Mouse (Mus musculus) hindbrain, postnatal 0 days (tissue): ENCODE data around the gene Tex37. TPM values are rescaled to one million over a fixed set of nuclear protein-coding genes. Genes with fewer than 3 reads are reported as not detected.

Source experiments
- ATAC-seq: fragments of 200-750 bp; cut with Nextera tagmentation; 2 replicates; pipeline ENCODE4 v1.8.0; 2017; ENCODE audit warnings: mild to moderate bottlenecking, moderate TSS enrichment, moderate library complexity
- DNase-seq: peaks from one replicate; pipeline ENCODE4 v3.0.0-alpha.2; 2015; ENCODE audit warnings: low spot score
- H3K27ac ChIP-seq: fragments of 300-500 bp; sonication (generic); 2 replicates; pipeline ENCODE4 v1.5.1; 2014; ENCODE audit warnings: mild to moderate bottlenecking
- H3K27me3 ChIP-seq: fragments of 300-500 bp; sonication (generic); 2 replicates; pipeline ENCODE4 v1.6.1; 2014; ENCODE audit warnings: low read length, mixed read lengths; ENCODE audit not compliant: insufficient read depth
- H3K36me3 ChIP-seq: fragments of 300-500 bp; sonication (generic); 2 replicates; pipeline ENCODE4 v1.6.1; 2014; ENCODE audit warnings: low read length, mixed read lengths; ENCODE audit not compliant: insufficient read depth
- H3K4me1 ChIP-seq: fragments of 300-500 bp; sonication (generic); 2 replicates; pipeline ENCODE4 v1.6.1; 2014; ENCODE audit warnings: antibody characterized with exemption, low read length, mixed read lengths; ENCODE audit not compliant: insufficient read depth
- H3K4me2 ChIP-seq: fragments of 300-500 bp; sonication (generic); 2 replicates; pipeline ENCODE4 v1.6.1; 2014; ENCODE audit warnings: low read depth, mild to moderate bottlenecking, low read length, moderate library complexity, mixed read lengths
- H3K4me3 ChIP-seq: fragments of 300-500 bp; sonication (generic); 2 replicates; pipeline ENCODE4 v1.5.1; 2014; ENCODE audit warnings: low read length
- H3K9ac ChIP-seq: fragments of 300-500 bp; sonication (generic); replicated peaks from 2 replicates; pipeline ENCODE4 v1.6.1; 2014; ENCODE audit warnings: mild to moderate bottlenecking, low read length, moderate library complexity, mixed read lengths
- H3K9me3 ChIP-seq: fragments of 300-500 bp; sonication (generic); 2 replicates; pipeline ENCODE4 v1.6.1; 2016; ENCODE audit warnings: low read length, mixed read lengths
- CTCF ChIP-seq: IDR thresholded peaks from 2 replicates; pipeline ENCODE4 v1.5.1; 2016; ENCODE audit warnings: antibody characterized with exemption, control low read depth, low read depth
- WGBS: fragments of 180-500 bp; shearing (Covaris S2); extraction: QIAGEN DNeasy Blood & Tissue Kit; methylation state at CpG from one replicate; pipeline ENCODE4 v1.1.7; 2014; 5-methylcytosine and 5-hydroxymethylcytosine counted together
- polyA plus RNA-seq: library from polyadenylated mRNA; unstranded; fragments of >200 nt; fragmentation: Nextera tagmentation; extraction: Ambion mirVana; gene quantifications from 2 replicates; pipeline ENCODE4 v1.2.1, GENCODE M21; 2015
- total RNA-seq: library from RNA; depleted of rRNA; stranded (reverse); fragments of >200 nt; gene quantifications from 2 replicates; pipeline ENCODE4 v1.2.3, GENCODE M21; 2014

The Tex37 gene
- total and polyA plus RNA-seq, 2 experiments from 2014 or later = not detected

GRCm38 (mm10) chr6:70899594-70900003 is 19.1 kb downstream of the Tex37 start:
- DNase-seq (peak; percentile 10), ATAC-seq (0 out of 2 replicates have a peak, but pooled peaks have one; percentile 17)
- Histone ChIP-seq H3K27ac (no peak overlapping the region), H3K9me3 (no peaks in the 10 kb centered on the region), H3K4me1 (no peaks in the 10 kb centered on the region), H3K4me3 (no peak overlapping the region), H3K4me2 (no peak overlapping the region), H3K36me3 (peaks cover 29% of the 10 kb centered on the region; the same call in 1 of the 2 replicates), H3K9ac (no peak overlapping the region), H3K27me3 (no peaks in the 10 kb centered on the region)
- 30% methylated on average over 8 of the region's 8 CpGs for WGBS
- no peak for TF ChIP-seq CTCF

GRCm38 (mm10) chr6:70898166-70898565 is 20.6 kb downstream of the Tex37 start:
- ATAC-seq = no peak
- WGBS = 77% methylated on average over 6 of the region's 6 CpGs
- Histone ChIP-seq H3K4me2 (no peak overlapping the region), H3K27me3 (no peaks in the 10 kb centered on the region), H3K36me3 (peaks cover 29% of the 10 kb centered on the region; the same call in 1 of the 2 replicates), H3K4me3 (no peak overlapping the region), H3K27ac (no peak overlapping the region), H3K9ac (no peak overlapping the region), H3K9me3 (no peaks in the 10 kb centered on the region), H3K4me1 (no peaks in the 10 kb centered on the region)
- DNase-seq = no peak
- TF ChIP-seq CTCF = no peak

- no peaks in the 10 kb centered on the region for H3K9me3 ChIP-seq
- ATAC-seq (no peak), DNase-seq (no peak)
- H3K27ac ChIP-seq = no peak overlapping the region
- 81% methylated on average over 11 of the region's 11 CpGs for WGBS
- H3K4me2 ChIP-seq = no peak overlapping the region
- H3K4me3 ChIP-seq = no peak overlapping the region
- H3K27me3 ChIP-seq = no peaks in the 10 kb centered on the region
- peaks cover 55% of the 10 kb centered on the region for H3K36me3 ChIP-seq
- no peak overlapping the region for H3K9ac ChIP-seq
- H3K4me1 ChIP-seq = no peaks in the 10 kb centered on the region
- no peak for TF ChIP-seq CTCF
Observed at GRCm38 (mm10) chr6:70887993-70888392, 30.7 kb downstream of the Tex37 start.

- Histone ChIP-seq H3K36me3 (peaks cover 20% of the 10 kb centered on the region), H3K4me1 (no peaks in the 10 kb centered on the region), H3K4me2 (no peak overlapping the region), H3K27ac (no peak overlapping the region), H3K4me3 (no peak overlapping the region), H3K9me3 (no peaks in the 10 kb centered on the region), H3K27me3 (no peaks in the 10 kb centered on the region), H3K9ac (no peak overlapping the region)
- ATAC-seq (peak; percentile 63), DNase-seq (peak; percentile 84)
- peak; percentile 95 for TF ChIP-seq CTCF
- 16% methylated on average over 5 of the region's 5 CpGs for WGBS
Observed at GRCm38 (mm10) chr6:70880714-70881304, 37.9 kb downstream of the Tex37 start.

- no peaks in the 10 kb centered on the region for H3K27me3 ChIP-seq
- no peak for TF ChIP-seq CTCF
- no peak overlapping the region for H3K9ac ChIP-seq
- WGBS = 97% methylated on average over 1 of the region's 1 CpGs
- H3K4me3 ChIP-seq = no peak overlapping the region
- H3K4me2 ChIP-seq = no peak overlapping the region
- 0 out of 2 replicates have a peak, but pooled peaks cover 4% of the 10 kb centered on the region for H3K36me3 ChIP-seq
- no peak for ATAC-seq
- no peak overlapping the region for H3K27ac ChIP-seq
- no peak for DNase-seq
- H3K9me3 ChIP-seq = no peaks in the 10 kb centered on the region
- H3K4me1 ChIP-seq = no peaks in the 10 kb centered on the region
Observed at GRCm38 (mm10) chr6:70875017-70875416, 43.7 kb downstream of the Tex37 start.

GRCm38 (mm10) chr6:70874035-70874775 is 44.5 kb downstream of the Tex37 start:
- H3K4me1 ChIP-seq = no peaks in the 10 kb centered on the region
- no peak overlapping the region for H3K4me3 ChIP-seq
- H3K4me2 ChIP-seq = no peak overlapping the region
- ATAC-seq (no peak), DNase-seq (no peak)
- H3K36me3 ChIP-seq = no peaks in the 10 kb centered on the region
- WGBS = 78% methylated on average over 5 of the region's 5 CpGs
- no peaks in the 10 kb centered on the region for H3K27me3 ChIP-seq
- no peak overlapping the region for H3K27ac ChIP-seq
- TF ChIP-seq CTCF = peak; percentile 39; the same call in 1 of the 2 replicates
- H3K9ac ChIP-seq = no peak overlapping the region
- no peaks in the 10 kb centered on the region for H3K9me3 ChIP-seq

GRCm38 (mm10) chr6:70872570-70872969 is 46.2 kb downstream of the Tex37 start:
- H3K4me3 ChIP-seq = no peak overlapping the region
- DNase-seq (no peak), ATAC-seq (no peak)
- no peak overlapping the region for H3K27ac ChIP-seq
- H3K9me3 ChIP-seq = no peaks in the 10 kb centered on the region
- no peaks in the 10 kb centered on the region for H3K4me1 ChIP-seq
- H3K9ac ChIP-seq = no peak overlapping the region
- no peaks in the 10 kb centered on the region for H3K36me3 ChIP-seq
- no peak for TF ChIP-seq CTCF
- WGBS = 74% methylated on average over 7 of the region's 7 CpGs
- H3K4me2 ChIP-seq = no peak overlapping the region
- no peaks in the 10 kb centered on the region for H3K27me3 ChIP-seq
